Mouse (Mus musculus) midbrain, embryonic 16.5 days (tissue): Measurements from ENCODE around the gene Gm49318. TPM values are rescaled to one million over a fixed set of nuclear protein-coding genes. Genes with fewer than 3 reads are reported as not detected.

ENCODE experiments used
- ATAC-seq: fragments of 200-750 bp; cut with Nextera tagmentation; 2 replicates; pipeline ENCODE4 v1.8.0; 2017; ENCODE audit warnings: moderate TSS enrichment
- H3K27ac ChIP-seq: fragments of 300-500 bp; sonication (generic); 2 replicates; pipeline ENCODE4 v1.5.1; 2014; ENCODE audit warnings: mild to moderate bottlenecking, low read length, mixed read lengths
- H3K27me3 ChIP-seq: fragments of 300-500 bp; sonication (generic); 2 replicates; pipeline ENCODE4 v1.6.1; 2014; ENCODE audit warnings: low read depth, low read length, mixed read lengths; ENCODE audit not compliant: control insufficient read depth, insufficient read depth
- H3K36me3 ChIP-seq: fragments of 300-500 bp; sonication (generic); 2 replicates; pipeline ENCODE4 v1.6.1; 2014; ENCODE audit warnings: mild to moderate bottlenecking, low read length, moderate library complexity, mixed read lengths; ENCODE audit not compliant: control insufficient read depth, insufficient read depth
- H3K4me1 ChIP-seq: fragments of 300-500 bp; sonication (generic); 2 replicates; pipeline ENCODE4 v1.6.1; 2014; ENCODE audit warnings: mild to moderate bottlenecking, low read length, mixed read lengths; ENCODE audit not compliant: control insufficient read depth, insufficient read depth
- H3K4me2 ChIP-seq: fragments of 300-500 bp; sonication (generic); 2 replicates; pipeline ENCODE4 v1.6.1; 2014; ENCODE audit warnings: mild to moderate bottlenecking, low read length, mixed read lengths
- H3K4me3 ChIP-seq: fragments of 300-500 bp; sonication (generic); 2 replicates; pipeline ENCODE4 v1.5.1; 2014; ENCODE audit warnings: low read depth, mild to moderate bottlenecking, low read length, moderate library complexity, mixed read lengths
- H3K9ac ChIP-seq: fragments of 300-500 bp; sonication (generic); 2 replicates; pipeline ENCODE4 v1.6.1; 2014; ENCODE audit warnings: low read depth, low read length, mixed read lengths
- H3K9me3 ChIP-seq: fragments of 300-500 bp; sonication (generic); replicated peaks from 2 replicates; pipeline ENCODE4 v1.6.1; 2014; ENCODE audit warnings: mild to moderate bottlenecking, low read length, mixed read lengths; ENCODE audit not compliant: control insufficient read depth, poor library complexity, severe bottlenecking
- WGBS: fragments of 180-500 bp; shearing (Covaris S2); extraction: QIAGEN DNeasy Blood & Tissue Kit; methylation state at CpG from one replicate; pipeline ENCODE4 v1.1.7; 2014; 5-methylcytosine and 5-hydroxymethylcytosine counted together
- polyA plus RNA-seq: library from polyadenylated mRNA; unstranded; fragments of >200 nt; fragmentation: Nextera tagmentation; extraction: Ambion mirVana; gene quantifications from 2 replicates; pipeline ENCODE4 v1.2.1, GENCODE M21; 2015

Gene Gm49318
- polyA plus RNA-seq, 1 experiment from 2014 or later, result not detected

DNA sequence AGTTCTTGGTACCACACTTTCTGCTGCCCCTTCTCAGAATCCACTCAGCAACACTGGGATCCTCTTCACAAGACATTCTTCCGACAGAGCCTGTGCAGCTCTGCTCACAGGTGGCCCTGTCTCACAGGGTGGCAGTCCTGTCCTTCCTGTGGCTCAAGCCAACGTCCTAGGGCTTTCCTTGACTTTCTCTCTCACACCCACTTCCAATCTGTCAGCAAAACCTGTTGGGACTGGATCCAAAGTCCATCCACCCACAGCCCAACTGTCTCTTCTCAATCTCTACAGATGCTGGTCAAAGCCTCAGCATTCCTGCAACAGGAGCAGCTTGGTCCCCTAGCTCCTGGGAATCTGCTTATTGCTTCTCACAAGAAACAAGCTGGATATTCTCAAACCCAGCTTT lies 9.7 kb downstream of the Gm49318 start:
- no peak overlapping the region for H3K4me3 ChIP-seq
- no peak overlapping the region for H3K9ac ChIP-seq
- no peaks in the 10 kb centered on the region for H3K4me1 ChIP-seq
- peaks cover 40% of the 10 kb centered on the region for H3K36me3 ChIP-seq
- no peak overlapping the region for H3K27ac ChIP-seq
- WGBS, result 91% methylated on average over 2 of the region's 2 CpGs
- H3K27me3 ChIP-seq, result no peaks in the 10 kb centered on the region
- no peak for ATAC-seq
- no peak overlapping the region for H3K4me2 ChIP-seq
- no peaks in the 10 kb centered on the region for H3K9me3 ChIP-seq

DNA sequence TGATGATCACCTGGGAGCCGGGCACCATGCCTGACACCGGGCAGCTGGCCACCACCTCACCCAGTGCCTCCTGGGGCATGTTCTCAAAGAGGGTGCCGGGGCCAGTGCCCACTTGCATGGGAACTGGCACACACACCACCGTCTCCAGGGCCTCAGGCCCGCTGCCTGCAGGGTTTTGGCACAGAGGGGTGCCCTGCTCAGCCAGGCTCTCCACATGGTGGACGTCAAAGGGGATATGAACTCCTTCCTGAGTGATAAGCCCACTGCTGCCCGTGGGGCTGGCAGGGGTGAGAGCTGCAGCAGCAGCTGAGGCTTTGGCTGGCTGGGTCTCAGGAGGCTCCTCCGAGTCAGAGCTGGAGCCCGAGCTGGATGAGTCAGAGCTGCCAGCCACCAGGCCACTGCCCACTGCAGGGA lies 13.0 kb downstream of the Gm49318 start:
- Histone ChIP-seq H3K4me2 (no peak overlapping the region), H3K27ac (no peak overlapping the region), H3K9me3 (no peaks in the 10 kb centered on the region), H3K9ac (no peak overlapping the region; the same call in 1 of the 2 replicates), H3K36me3 (peaks cover 14% of the 10 kb centered on the region), H3K27me3 (no peaks in the 10 kb centered on the region), H3K4me1 (0 out of 2 replicates have a peak, but pooled peaks cover 2% of the 10 kb centered on the region), H3K4me3 (no peak overlapping the region)
- WGBS, result 86% methylated on average over 9 of the region's 9 CpGs
- ATAC-seq, result no peak

DNA sequence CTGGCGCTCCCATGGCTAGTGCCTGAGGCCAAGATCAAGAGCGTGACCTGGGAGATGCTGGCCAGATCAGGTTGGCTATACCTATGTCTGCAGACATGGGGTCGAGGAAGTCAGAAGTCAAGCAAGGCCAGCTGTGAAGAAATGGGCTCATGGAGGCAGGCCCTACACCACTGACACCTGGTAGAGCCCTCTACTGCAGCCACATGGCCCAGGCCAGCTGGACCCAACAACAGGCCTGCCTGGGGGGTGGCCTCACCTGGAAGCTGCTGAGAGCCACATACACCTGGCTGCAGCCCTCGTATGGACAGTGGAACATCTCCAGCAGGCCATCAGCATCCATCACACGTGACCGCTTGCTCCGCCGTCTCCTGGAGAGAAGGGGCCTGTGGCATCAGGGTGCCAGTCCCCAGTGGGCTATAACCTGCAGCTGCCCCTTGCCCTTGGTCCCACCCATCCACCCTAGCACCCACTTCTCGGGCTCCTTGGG lies 14.0 kb downstream of the Gm49318 start:
- no peak overlapping the region for H3K4me2 ChIP-seq
- peaks cover 14% of the 10 kb centered on the region for H3K36me3 ChIP-seq
- H3K9ac ChIP-seq, result no peak overlapping the region
- 0 out of 2 replicates have a peak, but pooled peaks cover 2% of the 10 kb centered on the region for H3K4me1 ChIP-seq
- no peak overlapping the region for H3K4me3 ChIP-seq
- H3K9me3 ChIP-seq, result no peaks in the 10 kb centered on the region
- no peaks in the 10 kb centered on the region for H3K27me3 ChIP-seq
- ATAC-seq, result no peak
- 92% methylated on average over 9 of the region's 9 CpGs for WGBS
- no peak overlapping the region for H3K27ac ChIP-seq

DNA sequence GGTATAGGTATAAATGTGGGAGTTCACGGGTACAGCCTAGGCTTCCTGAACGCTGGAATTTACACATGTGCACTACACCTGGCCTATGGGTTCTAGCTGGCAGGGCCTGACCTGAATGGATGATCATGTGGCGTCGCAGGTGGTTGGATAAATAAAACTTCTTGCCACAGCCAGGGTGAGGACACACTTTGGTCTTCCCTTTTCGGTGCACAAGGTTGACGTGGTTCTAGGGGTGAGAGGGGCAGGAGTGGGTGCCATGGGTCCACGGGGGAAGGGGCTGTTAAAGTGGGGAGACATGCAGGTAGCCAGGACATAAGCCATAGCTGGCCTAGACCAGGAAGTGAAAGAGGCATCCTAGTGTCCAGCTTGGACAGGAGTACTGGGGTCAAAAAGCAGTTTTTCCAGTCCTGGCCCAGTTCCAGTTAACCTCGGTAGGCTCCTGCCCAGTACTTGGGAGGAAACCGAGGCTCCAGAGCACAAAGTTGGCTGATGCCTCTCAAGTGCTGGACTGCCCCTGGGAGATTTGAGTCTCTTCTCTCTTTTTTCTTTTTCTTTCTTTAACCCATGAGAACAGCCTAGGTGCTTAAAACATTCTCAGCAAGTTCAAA lies 14.7 kb downstream of the Gm49318 start:
- WGBS, result 75% methylated on average over 9 of the region's 9 CpGs
- no peak overlapping the region for H3K27ac ChIP-seq
- peaks cover 14% of the 10 kb centered on the region for H3K36me3 ChIP-seq
- H3K9me3 ChIP-seq, result no peaks in the 10 kb centered on the region
- no peak overlapping the region for H3K4me3 ChIP-seq
- 0 out of 2 replicates have a peak, but pooled peaks cover 2% of the 10 kb centered on the region for H3K4me1 ChIP-seq
- H3K4me2 ChIP-seq, result no peak overlapping the region
- no peaks in the 10 kb centered on the region for H3K27me3 ChIP-seq
- no peak for ATAC-seq
- no peak overlapping the region for H3K9ac ChIP-seq

DNA sequence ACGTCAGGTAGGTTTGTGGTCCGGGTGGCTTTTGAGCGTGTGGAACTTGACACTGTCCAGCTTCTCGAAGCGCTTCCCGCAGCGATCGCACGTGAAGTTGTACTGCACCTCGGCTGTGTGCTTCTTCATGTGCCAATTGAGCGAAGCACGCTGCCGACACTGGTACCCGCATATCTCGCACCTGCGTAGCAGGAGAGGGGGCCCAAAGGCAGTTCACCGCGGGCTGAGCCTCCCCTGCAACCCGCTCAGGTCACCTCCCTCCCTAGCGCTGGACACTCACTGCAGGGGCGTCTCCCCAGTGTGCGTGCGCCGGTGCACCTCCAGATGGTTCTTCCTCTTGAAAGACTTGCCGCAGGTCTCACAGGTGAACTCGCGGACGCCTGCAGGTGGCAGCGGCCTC lies 15.3 kb downstream of the Gm49318 start:
- Histone ChIP-seq H3K4me1 (0 out of 2 replicates have a peak, but pooled peaks cover 2% of the 10 kb centered on the region), H3K4me3 (no peak overlapping the region), H3K36me3 (peaks cover 14% of the 10 kb centered on the region), H3K4me2 (no peak overlapping the region), H3K27me3 (no peaks in the 10 kb centered on the region), H3K27ac (no peak overlapping the region), H3K9me3 (no peaks in the 10 kb centered on the region), H3K9ac (no peak overlapping the region)
- 43% methylated on average over 29 of the region's 29 CpGs for WGBS
- no peak for ATAC-seq

DNA sequence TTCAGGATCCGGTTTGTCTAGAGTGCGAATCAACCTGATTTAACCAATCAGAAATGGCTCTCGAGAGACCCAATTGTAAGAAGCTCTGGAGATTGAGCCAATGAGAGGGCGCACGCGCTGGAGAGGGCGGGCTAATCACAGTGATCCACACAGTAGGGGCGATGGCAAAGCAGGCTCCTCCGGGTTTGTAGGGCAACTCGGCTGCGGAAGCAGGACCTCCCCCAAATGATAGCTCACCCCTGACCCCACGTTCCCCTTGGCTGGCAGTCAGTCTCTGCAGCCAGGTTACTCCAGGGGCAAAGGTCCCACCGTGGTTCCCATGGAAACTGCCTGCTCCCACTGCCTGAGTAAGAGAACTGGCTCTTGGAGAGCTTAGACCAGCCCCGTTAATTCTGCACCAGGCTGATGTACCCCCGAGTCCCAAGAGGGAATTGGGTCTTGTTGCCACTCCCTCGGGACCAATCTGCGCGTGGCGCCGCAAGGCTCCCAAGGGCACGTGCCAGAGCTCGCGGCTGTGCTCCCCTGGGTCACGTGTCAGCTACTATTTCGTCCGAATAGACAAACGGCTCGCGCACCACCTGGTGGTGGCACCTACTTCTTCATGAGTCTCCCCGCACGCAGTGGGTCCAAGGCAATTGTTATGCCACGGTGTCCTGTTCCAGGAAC lies 16.5 kb downstream of the Gm49318 start:
- Histone ChIP-seq H3K9me3 (no peaks in the 10 kb centered on the region), H3K27ac (peak overlapping the region; percentile 43; the same call in 1 of the 2 replicates), H3K4me1 (peaks cover 2% of the 10 kb centered on the region; the same call in 1 of the 2 replicates), H3K4me3 (peak overlapping the region; percentile 27), H3K36me3 (peaks cover 13% of the 10 kb centered on the region), H3K4me2 (peak overlapping the region; percentile 52), H3K9ac (no peak overlapping the region; the same call in 1 of the 2 replicates), H3K27me3 (no peaks in the 10 kb centered on the region)
- ATAC-seq, result peak; percentile 44
- 3% methylated on average over 32 of the region's 32 CpGs for WGBS

DNA sequence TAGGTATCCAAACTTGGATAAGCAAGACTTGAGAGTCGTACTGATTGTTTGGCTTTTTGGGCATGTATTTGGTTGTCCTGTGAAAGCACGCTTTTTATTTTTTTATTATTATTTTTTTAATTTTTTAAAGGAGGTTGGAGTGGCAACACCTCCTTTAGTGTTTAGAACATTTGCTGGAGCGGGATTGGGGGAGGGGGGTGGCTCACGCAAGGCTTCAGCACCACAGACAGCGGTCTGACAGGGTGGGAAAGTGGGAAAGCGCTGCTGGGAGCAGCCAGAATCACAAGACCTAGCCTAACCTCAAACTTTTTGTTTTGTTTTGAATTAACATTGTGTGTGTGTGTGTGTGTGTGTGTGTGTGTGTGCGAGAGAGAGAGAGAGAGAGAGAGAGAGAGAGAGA lies 17.4 kb downstream of the Gm49318 start:
- Histone ChIP-seq H3K9ac (no peak overlapping the region), H3K9me3 (no peaks in the 10 kb centered on the region), H3K27me3 (no peaks in the 10 kb centered on the region), H3K27ac (no peak overlapping the region), H3K4me1 (peaks cover 11% of the 10 kb centered on the region), H3K4me2 (no peak overlapping the region), H3K4me3 (no peak overlapping the region), H3K36me3 (peaks cover 11% of the 10 kb centered on the region)
- ATAC-seq, result no peak
- WGBS, result 37% methylated on average over 6 of the region's 7 CpGs

DNA sequence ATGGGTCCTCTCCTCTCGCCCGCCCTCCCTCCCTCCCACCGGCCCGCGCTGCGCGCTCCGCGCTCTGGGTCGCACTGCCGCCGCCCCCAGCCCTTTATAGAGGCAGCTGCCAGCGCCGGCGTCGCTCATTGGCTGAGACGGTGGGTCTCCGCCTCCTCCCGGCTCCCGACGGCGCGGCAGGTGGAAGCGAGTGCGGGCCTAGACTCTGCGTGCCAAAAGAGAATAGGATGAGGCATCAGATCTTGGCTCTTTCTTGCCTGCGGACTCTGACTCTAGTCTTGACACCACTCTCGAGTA lies 19.2 kb downstream of the Gm49318 start, which contains the start of gene Elavl3:
Gene Elavl3 (minus strand): TSS at position 66 of the 297 bp plus-strand sequence.
- Histone ChIP-seq H3K4me3 (peak within 1 kb of the TSS; percentile 98), H3K4me2 (peak within 1 kb of the TSS; percentile 91), H3K4me1 (peaks cover 28% of the 10 kb centered on the region), H3K9me3 (no peaks in the 10 kb centered on the region), H3K27me3 (no peaks in the 10 kb centered on the region), H3K36me3 (no peaks in the 10 kb centered on the region; the same call in 1 of the 2 replicates), H3K27ac (peak within 1 kb of the TSS; percentile 95), H3K9ac (peak within 1 kb of the TSS; percentile 99)
- WGBS, result under 1% methylated on average over 19 of the region's 28 CpGs
- ATAC-seq, result peak; percentile 72
